9 mouse cellular contexts compared by ENCODE assay signal in genomic region chr8:123981674-123982073, GRCm38 (mm10). TPM values are rescaled to one million over a fixed set of nuclear protein-coding genes. Genes with fewer than 3 reads are reported as not detected.
DNase-seq lines count a peak whose midpoint lies in the region; ATAC-seq lines count a peak whose summit lies in the region.
"Had no signal": no experiment of that assay in that cellular context is flagged by ENCODE, and none has a peak within 500 bp of the region (broad histone marks: within the 10 kb centered on the region; RNA-seq: fewer than 3 reads in every experiment).

No protein-coding gene starts in this region.

- DNase-seq in heart, adult 18-20 months = peak; percentile 12 to 40
- DNase-seq in heart, postnatal 25 days (ENCODE audit: low spot score) = no peak
- DNase-seq in cerebellum, postnatal 14 days = peak; percentile 34 to 38
- DNase-seq in hindbrain, embryonic 10.5 days (ENCODE audit: low spot score) = no peak
- peak; percentile 50 to 61 for DNase-seq in right cerebral cortex, adult 2 months (ENCODE audit: low spot score in 2 of 2)
- DNase-seq in gastrocnemius, postnatal 25 days = no peak
- DNase-seq in retina, postnatal 1 day = no peak

- peaks cover 4% of the 10 kb centered on the region; the same call in 1 of the 2 replicates for H3K27me3 ChIP-seq in hindbrain, embryonic 10.5 days (ENCODE audit: insufficient read depth, poor library complexity, severe bottlenecking)
- 0 out of 2 replicates have a peak, but pooled peaks cover 3% of the 10 kb centered on the region for H3K27me3 ChIP-seq in limb, embryonic 12.5 days
- H3K27me3 ChIP-seq: Patski had no signal

- peaks cover 27% of the 10 kb centered on the region for H3K4me1 ChIP-seq in hindbrain, embryonic 10.5 days (replicated peaks)
- H3K4me1 ChIP-seq in limb, embryonic 12.5 days (replicated peaks) = peaks cover 13% of the 10 kb centered on the region; the same call in 1 of the 2 replicates

- no peaks in the 10 kb centered on the region for H3K36me3 ChIP-seq in hindbrain, embryonic 10.5 days
- no peaks in the 10 kb centered on the region for H3K36me3 ChIP-seq in limb, embryonic 12.5 days

- H3K4me3 ChIP-seq in hindbrain, embryonic 10.5 days = peak overlapping the region; percentile 93
- H3K4me3 ChIP-seq in limb, embryonic 12.5 days (replicated peaks) = 0 out of 2 replicates have a peak overlapping the region, but pooled peaks have one; percentile 1

- H3K4me2 ChIP-seq in limb, embryonic 12.5 days = peak overlapping the region; percentile 94

- H3K9me3 ChIP-seq in hindbrain, embryonic 10.5 days = no peaks in the 10 kb centered on the region
- no peaks in the 10 kb centered on the region for H3K9me3 ChIP-seq in limb, embryonic 12.5 days

- intact Hi-C loops in heart, postnatal 25 days (cut with DNase I) = no loop called here

- 53% methylated on average over 4 of the region's 4 CpGs for WGBS in hindbrain, embryonic 10.5 days
- WGBS in limb, embryonic 12.5 days = 54% methylated on average over 4 of the region's 4 CpGs

- ATAC-seq in limb, embryonic 12.5 days (ENCODE audit: insufficient number of reproducible peaks, insufficient read depth, low FRiP score, low TSS enrichment, low read depth) = no peak
- ATAC-seq: Patski had no signal

- 0 out of 2 replicates have a peak overlapping the region, but pooled peaks have one; percentile 16 for H3K27ac ChIP-seq in hindbrain, embryonic 10.5 days
- no peak overlapping the region for H3K27ac ChIP-seq in limb, embryonic 12.5 days

- H3K9ac ChIP-seq in limb, embryonic 12.5 days (replicated peaks) = no peak overlapping the region

RNA-seq across cellular contexts. Expression of gene Abcb10, which starts 1.2 kb away (rescaled TPM):
- total RNA-seq in heart, adult 18-20 months (2021) = 10 to 100 TPM; 43.3 to 52.1 TPM
- total RNA-seq in heart, postnatal 25 days (2021) = 10 to 100 TPM; 43.9 to 48.0 TPM
- polyA plus RNA-seq in hindbrain, embryonic 10.5 days (2016; fragmentation: Nextera tagmentation; extraction: Ambion mirVana) = 19.5 and 21.4 TPM in 2 replicates
- polyA plus RNA-seq in limb, embryonic 12.5 days (2016; fragmentation: Nextera tagmentation; extraction: Ambion mirVana) = 20.2 and 21.6 TPM in 2 replicates
- total RNA-seq in gastrocnemius, postnatal 25 days (2021) = 10 to 100 TPM; 13.5 to 14.4 TPM

RNA-seq across cellular contexts. Expression of gene Nup133, which starts 32.6 kb away (rescaled TPM):
- total RNA-seq in heart, adult 18-20 months (2021) = 10 to 100 TPM; 10.9 to 11.0 TPM
- 10 to 100 TPM in 1 of 2 experiments, 1 to 10 TPM in 1; 9.2 to 11.9 TPM for total RNA-seq in heart, postnatal 25 days (2021)
- 44.7 and 52.4 TPM in 2 replicates for polyA plus RNA-seq in hindbrain, embryonic 10.5 days (2016; fragmentation: Nextera tagmentation; extraction: Ambion mirVana)
- 50.7 and 56.4 TPM in 2 replicates for polyA plus RNA-seq in limb, embryonic 12.5 days (2016; fragmentation: Nextera tagmentation; extraction: Ambion mirVana)
- 1 to 10 TPM; 7.3 to 8.7 TPM for total RNA-seq in gastrocnemius, postnatal 25 days (2021)

RNA-seq across cellular contexts. Expression of gene Taf5l, which starts 39.5 kb away (rescaled TPM):
- 10 to 100 TPM; 12.1 to 13.5 TPM for total RNA-seq in heart, adult 18-20 months (2021)
- total RNA-seq in heart, postnatal 25 days (2021) = 10 to 100 TPM; 15.0 TPM
- polyA plus RNA-seq in hindbrain, embryonic 10.5 days (2016; fragmentation: Nextera tagmentation; extraction: Ambion mirVana) = 37.8 and 40.2 TPM in 2 replicates
- polyA plus RNA-seq in limb, embryonic 12.5 days (2016; fragmentation: Nextera tagmentation; extraction: Ambion mirVana) = 45.7 and 48.9 TPM in 2 replicates
- total RNA-seq in gastrocnemius, postnatal 25 days (2021) = 10 to 100 TPM; 10.5 to 11.0 TPM

RNA-seq across cellular contexts. Expression of gene Urb2, which starts 39.6 kb away (rescaled TPM):
- total RNA-seq in heart, adult 18-20 months (2021) = 1 to 10 TPM; 6.7 to 7.2 TPM
- total RNA-seq in heart, postnatal 25 days (2021) = 1 to 10 TPM; 5.4 to 6.1 TPM
- 6.8 and 7.1 TPM in 2 replicates for polyA plus RNA-seq in hindbrain, embryonic 10.5 days (2016; fragmentation: Nextera tagmentation; extraction: Ambion mirVana)
- polyA plus RNA-seq in limb, embryonic 12.5 days (2016; fragmentation: Nextera tagmentation; extraction: Ambion mirVana) = 5.1 and 6.4 TPM in 2 replicates
- total RNA-seq in gastrocnemius, postnatal 25 days (2021) = 1 to 10 TPM; 5.2 to 7.0 TPM

Comparison
In these comparisons a context has a peak if more than half of its experiments do, and no peak if none do; other contexts are left out.
1. DNase-seq: peak in heart, adult 18-20 months (2 of 2), cerebellum, postnatal 14 days (2 of 2) and right cerebral cortex, adult 2 months (2 of 2); none in heart, postnatal 25 days (single experiment), hindbrain, embryonic 10.5 days (single experiment), gastrocnemius, postnatal 25 days (single experiment) and retina, postnatal 1 day (single experiment).